Mouse (Mus musculus) adrenal gland, postnatal 36 days (tissue): ENCODE results near the gene Adap1. TPM values are rescaled to one million over a fixed set of nuclear protein-coding genes. Genes with fewer than 3 reads are reported as not detected.

Experiments used
- DNase-seq, 2 experiments: peaks; one replicate each; pipeline ENCODE4 v3.0.0; 2021; ENCODE audit warnings: mixed read lengths in 1 of 2
- long read RNA-seq, 2 experiments: library from polyadenylated mRNA; stranded (forward); transcript quantifications; one replicate each; pipeline ENCODE4 v2.0.0; 2021; ENCODE audit warnings: borderline sequencing depth in 2 of 2
- total RNA-seq, 2 experiments: library from RNA; stranded (reverse); gene quantifications; 2 replicates each; pipeline ENCODE4 v1.2.3; 2021

Gene Adap1
- total RNA-seq = 1 to 10 TPM; 5.0 to 8.5 TPM
- long read RNA-seq, experiment 1, partial matches to known transcripts = 2 of 8 reads
- long read RNA-seq, experiment 1, other reads (novel, unspliced or antisense) = 2 of 8 reads
- long read RNA-seq, experiment 2 = 0 reads

- peak; percentile 60 to 83 for DNase-seq
Observed at GRCm38 (mm10) chr5:139325395-139325966, at the start of gene Adap1. TSS of gene Adap1 (minus strand) at chr5:139325622.

- DNase-seq = no peak
Observed at GRCm38 (mm10) chr5:139374841-139375240, 49.4 kb upstream of the Adap1 start.

- no peak for DNase-seq
Observed at GRCm38 (mm10) chr5:139373889-139374444, 48.5 kb upstream of the Adap1 start.

- no peak for DNase-seq
Observed at GRCm38 (mm10) chr5:139373126-139373525, 47.7 kb upstream of the Adap1 start.

GRCm38 (mm10) chr5:139371631-139372401 lies 46.4 kb upstream of the Adap1 start:
- peak; percentile 93 to 96 for DNase-seq

GRCm38 (mm10) chr5:139371118-139371517 lies 45.7 kb upstream of the Adap1 start:
- DNase-seq = no peak

- no peak for DNase-seq
Observed at GRCm38 (mm10) chr5:139370336-139370735, 44.9 kb upstream of the Adap1 start.

GRCm38 (mm10) chr5:139368638-139369320 lies 43.4 kb upstream of the Adap1 start:
- no peak for DNase-seq

GRCm38 (mm10) chr5:139367884-139368458 lies 42.5 kb upstream of the Adap1 start:
- no peak for DNase-seq

- no peak for DNase-seq
Observed at GRCm38 (mm10) chr5:139366484-139366883, 41.1 kb upstream of the Adap1 start.

- no peak for DNase-seq
Observed at GRCm38 (mm10) chr5:139365827-139366226, 40.4 kb upstream of the Adap1 start.

- DNase-seq = no peak
Observed at GRCm38 (mm10) chr5:139364911-139365571, 39.6 kb upstream of the Adap1 start.

- peak; percentile 88 to 89 for DNase-seq
Observed at GRCm38 (mm10) chr5:139364260-139364910, 39.0 kb upstream of the Adap1 start.

- no peak for DNase-seq
Observed at GRCm38 (mm10) chr5:139363858-139364257, 38.4 kb upstream of the Adap1 start.

- DNase-seq = no peak
Observed at GRCm38 (mm10) chr5:139359244-139359643, 33.8 kb upstream of the Adap1 start.

GRCm38 (mm10) chr5:139358653-139359052 lies 33.2 kb upstream of the Adap1 start:
- peak; percentile 38 to 61 for DNase-seq

GRCm38 (mm10) chr5:139355235-139355772 lies 29.9 kb upstream of the Adap1 start:
- DNase-seq = peak; percentile 88 to 91

- no peak for DNase-seq
Observed at GRCm38 (mm10) chr5:139353946-139354345, 28.5 kb upstream of the Adap1 start.

- DNase-seq = peak in 1 of 2 experiments; percentile 41
Observed at GRCm38 (mm10) chr5:139353496-139353895, 28.1 kb upstream of the Adap1 start.

- no peak for DNase-seq
Observed at GRCm38 (mm10) chr5:139352317-139352716, 26.9 kb upstream of the Adap1 start, which contains the start of gene Cyp2w1. TSS of gene Cyp2w1 (plus strand) at chr5:139352617.

- DNase-seq = no peak
Observed at GRCm38 (mm10) chr5:139351628-139352027, 26.2 kb upstream of the Adap1 start.
